Mouse (Mus musculus) cerebellum, adult 18-20 months (tissue): ENCODE data around the gene Myzap.
A peak's percentile ranks its signal among the peaks of the same experiment; 100 is the strongest.
"Not testable (repeated sequence)": the region's sequence is repeated elsewhere in the genome, so short reads cannot be mapped to it uniquely, and the experiment has no call there.

Source experiments
- DNase-seq, 2 experiments: peaks; one replicate each; pipeline ENCODE4 v3.0.0; 2021

Gene Myzap

DNA sequence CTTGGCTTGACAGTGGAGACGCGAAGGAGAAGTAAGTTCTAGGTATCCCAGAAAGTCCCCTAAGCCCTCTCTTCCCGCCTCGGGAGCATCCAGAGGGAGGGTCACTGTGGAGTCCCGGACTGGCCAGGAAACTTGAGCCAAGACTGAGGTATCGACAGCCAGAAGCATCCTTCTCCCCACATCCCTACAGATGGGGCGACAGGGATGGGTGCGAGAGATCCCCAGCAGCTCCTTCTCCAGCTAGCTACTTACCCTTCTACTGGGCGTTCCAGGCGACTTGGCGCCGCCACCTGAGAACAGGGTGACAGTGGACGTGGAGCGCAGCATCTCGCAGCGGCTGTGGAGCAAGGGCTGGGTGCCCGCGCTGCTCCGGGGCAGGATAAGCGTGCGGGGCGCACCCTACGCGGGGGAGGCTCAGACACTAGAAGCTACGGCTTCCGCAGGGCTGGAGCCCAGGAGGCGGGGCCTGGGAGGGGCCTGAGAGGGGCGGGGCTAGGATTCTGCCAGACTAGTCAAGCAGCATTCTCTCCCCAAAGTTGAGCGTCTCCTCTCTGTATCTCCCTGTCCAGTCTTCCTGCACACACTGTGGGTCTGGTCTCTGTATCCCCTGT, at the start of gene Myzap:
TSS of gene Myzap (minus strand) at position 423 of the 611 bp plus-strand sequence.
- peak; percentile 46 to 50 for DNase-seq

DNA sequence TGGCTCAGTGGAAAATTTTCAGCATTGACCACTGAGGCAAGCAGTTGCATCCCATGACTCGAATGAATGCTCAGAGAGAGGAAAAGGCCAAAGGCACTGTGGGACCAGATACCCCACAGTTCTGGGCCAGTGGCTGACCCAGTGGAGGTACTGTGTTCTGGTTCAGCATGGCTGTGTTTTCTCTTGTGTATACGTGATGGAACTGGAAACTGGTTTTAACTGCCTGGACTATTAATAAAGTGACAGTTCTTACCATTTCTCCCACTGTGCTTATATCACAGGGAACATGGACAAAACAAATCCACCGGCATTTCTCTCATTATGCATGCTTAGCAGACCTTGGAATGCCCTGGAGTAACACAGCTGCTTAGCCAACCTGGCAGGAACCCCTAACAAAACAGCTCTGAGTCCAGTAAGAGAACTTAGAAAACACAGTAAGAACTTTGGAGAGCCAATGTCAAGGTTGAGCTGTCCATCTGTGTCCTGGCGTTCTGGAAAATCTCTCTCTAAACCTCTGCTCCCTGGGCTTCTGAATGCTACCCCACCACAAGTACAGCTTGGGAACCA, 48.3 kb upstream of the Myzap start:
- DNase-seq: no peak

DNA sequence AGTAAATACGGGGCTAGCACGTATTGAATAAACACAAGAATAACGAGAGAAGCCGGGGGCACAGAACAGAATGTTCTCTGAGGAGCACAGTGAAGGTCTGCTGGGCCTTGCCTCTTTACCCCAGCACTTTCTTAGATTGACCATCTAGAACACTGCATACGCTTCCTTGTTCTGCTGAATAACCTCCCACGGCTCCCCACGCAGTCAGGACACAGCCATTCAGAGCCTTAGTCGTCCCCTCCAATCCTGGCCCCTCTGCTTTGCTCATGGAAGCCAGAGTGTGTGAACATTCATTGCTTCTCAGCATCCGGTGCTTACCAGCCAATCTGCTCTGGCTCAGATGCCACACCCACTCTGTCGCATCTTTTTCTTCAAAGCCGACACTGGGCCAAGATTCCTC, 46.0 kb upstream of the Myzap start:
- DNase-seq: no peak

DNA sequence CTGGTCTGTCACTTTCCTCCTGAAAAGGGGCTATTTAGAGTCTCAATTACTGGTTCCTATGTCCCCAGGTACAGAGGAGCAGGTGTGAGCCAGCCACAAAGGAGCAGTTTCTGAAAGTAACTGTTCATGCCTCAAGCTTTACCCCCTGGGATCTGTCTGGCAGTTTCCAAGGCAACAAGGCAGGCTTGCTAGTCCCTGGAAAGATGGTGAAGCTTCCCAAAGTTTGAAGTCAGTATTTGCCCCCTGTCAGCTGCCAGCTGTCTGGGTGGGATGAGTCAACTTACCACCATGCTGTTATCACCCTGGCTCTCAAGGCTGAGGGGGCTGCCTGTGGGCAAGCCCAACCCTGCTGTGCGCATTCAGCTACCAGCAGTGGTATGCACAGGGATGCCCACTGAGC, 44.7 kb upstream of the Myzap start:
- DNase-seq: no peak

DNA sequence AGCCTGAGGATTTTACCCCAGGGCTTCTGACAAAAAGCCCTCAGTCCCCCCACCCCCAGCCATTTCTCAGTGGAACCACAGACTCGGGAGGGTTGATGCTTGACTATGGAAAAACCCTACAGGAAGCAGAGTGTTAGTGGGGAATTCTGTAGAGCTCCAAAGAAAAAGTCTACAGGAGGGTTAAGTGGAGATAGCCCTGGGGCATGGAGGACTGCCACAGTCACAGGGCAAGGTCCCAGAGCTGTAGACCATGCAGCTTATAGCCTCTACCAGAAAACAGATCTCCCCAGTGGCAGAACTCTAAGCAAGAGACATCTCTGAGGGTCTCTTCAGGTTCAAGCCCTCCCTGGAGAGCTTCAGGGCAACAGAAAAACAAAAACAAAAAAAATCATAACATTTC, 43.5 kb upstream of the Myzap start:
- DNase-seq: no peak

GRCm38 (mm10) chr9:71634916-71635315, 42.8 kb upstream of the Myzap start:
- DNase-seq: no peak

GRCm38 (mm10) chr9:71628921-71629320, 36.8 kb upstream of the Myzap start:
- no peak for DNase-seq

DNA sequence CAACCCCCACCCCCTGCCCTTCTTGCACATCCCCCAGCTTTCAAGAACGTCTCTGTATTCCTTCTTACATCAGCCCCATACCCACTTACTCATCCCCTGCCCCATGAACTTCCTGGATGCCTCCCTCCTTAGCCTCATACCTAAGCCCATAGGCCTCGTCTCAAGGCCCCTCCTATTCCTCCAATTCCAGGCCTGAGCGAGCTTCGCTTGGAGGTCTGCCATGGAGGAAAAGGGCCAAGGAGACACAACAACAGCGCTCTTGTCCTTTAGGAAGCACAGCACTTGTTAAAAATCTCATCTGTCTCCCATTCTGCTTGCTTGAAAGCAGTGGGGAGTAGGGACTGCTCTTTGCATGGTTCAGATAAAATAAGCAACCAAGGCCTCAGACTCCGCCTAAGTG, 36.1 kb upstream of the Myzap start:
- no peak for DNase-seq

- DNase-seq: no peak
These were observed 33.8 kb upstream of the Myzap start for GRCm38 (mm10) chr9:71625961-71626360.

DNA sequence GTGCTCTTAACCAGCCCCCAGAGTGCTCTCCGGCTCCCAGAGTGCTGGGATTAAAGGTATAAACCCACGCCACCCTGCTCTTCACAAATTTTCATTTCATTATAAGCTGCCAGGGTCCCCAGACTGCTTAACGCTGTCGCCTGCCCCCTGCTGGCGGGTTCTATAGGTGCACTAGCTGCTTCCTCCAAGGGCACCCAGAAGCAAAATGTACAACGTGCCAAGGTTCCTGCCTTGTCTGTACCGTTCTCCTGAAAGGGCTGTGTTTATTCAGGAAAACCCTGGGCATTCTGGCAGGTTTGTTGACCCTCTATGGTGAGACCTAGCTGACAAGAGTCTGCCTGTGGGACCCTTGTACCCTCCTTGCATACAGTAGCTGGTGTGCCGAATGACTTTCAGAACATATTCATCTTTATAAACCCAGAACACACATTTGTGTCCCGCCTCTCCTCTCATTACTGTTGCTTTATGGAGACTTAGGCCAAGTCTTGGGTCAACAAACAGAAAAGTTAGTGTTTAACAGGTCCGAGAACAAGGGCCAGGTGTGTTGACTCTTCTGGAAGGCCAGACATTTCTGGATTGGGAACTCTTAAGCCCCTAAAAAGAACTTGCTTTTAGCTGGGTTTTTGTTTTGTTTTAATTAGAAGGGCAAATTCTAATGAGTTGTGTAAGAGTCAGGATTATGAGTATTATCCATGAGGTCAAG, 32.8 kb upstream of the Myzap start:
- DNase-seq: peak; percentile 45 to 54

GRCm38 (mm10) chr9:71623871-71624569, 31.9 kb upstream of the Myzap start:
- DNase-seq: peak; percentile 24 to 27

DNA sequence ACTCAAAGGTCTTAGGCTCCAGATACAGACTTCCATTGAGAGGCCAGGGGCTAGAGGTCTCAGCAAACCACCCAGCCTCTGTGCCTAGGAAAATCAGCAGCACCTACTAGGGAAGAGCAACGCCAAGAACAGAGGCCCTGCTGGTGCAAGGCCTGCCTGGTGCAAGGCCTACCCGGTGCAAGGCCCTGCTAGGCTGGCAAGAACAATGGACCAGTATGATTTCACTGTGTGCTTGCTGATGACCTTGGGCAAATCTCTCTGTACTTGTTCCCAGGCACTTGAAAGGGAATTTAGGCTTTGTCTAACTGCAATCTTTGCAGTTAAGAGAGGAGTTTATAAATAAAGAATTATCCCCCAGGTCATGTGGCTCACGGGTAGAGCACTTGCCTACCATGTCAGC, 30.4 kb upstream of the Myzap start:
- no peak for DNase-seq

DNA sequence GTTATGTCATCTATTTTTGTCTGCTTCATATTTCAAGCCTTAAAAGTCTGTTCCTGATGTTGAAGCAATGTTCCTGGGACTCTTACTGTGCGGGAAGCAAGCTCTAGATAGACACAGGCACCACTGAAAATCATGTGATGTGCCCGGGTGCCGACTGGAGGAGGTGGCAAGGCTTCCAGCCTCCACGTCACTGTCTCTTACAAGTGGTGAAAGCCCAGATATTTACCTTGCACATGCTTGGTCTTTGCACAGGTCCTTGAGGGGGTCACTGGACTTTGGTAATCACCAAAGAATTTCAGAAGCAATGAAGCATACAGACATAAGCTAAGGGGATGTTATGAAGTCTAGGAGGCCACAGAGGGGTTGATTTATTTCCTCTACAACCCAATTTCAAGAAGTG, 29.8 kb upstream of the Myzap start:
- DNase-seq: no peak

- not testable (repeated sequence) for DNase-seq
These were observed 28.0 kb upstream of the Myzap start for GRCm38 (mm10) chr9:71620116-71620515.

DNA sequence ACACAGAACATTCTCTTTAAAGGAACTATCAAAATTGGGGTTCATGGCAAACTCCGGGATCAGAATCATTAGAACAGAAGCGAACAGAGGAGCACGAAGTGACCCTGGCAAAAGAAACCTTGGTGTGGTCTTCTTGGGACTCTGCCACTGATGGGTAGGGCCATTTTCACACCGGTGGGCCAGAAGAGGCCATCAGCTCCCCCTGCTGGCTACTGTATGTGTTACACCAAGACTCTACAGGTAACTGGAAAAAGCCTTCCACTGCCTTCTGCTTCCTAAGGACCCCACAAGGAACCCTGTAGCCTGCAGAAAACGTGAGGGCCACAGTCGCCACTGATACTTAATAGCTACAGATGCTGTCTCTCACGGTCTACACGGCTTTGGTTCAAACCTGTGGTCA, 25.2 kb upstream of the Myzap start:
- DNase-seq: peak; percentile 7 to 34

GRCm38 (mm10) chr9:71616185-71616584, 24.0 kb upstream of the Myzap start:
- DNase-seq: peak; percentile 64 to 76

GRCm38 (mm10) chr9:71614643-71615042, 22.5 kb upstream of the Myzap start:
- no peak for DNase-seq

- DNase-seq: no peak
These were observed 20.8 kb upstream of the Myzap start for GRCm38 (mm10) chr9:71612981-71613380.

GRCm38 (mm10) chr9:71611876-71612275, 19.7 kb upstream of the Myzap start:
- no peak for DNase-seq

GRCm38 (mm10) chr9:71609010-71609409, 16.9 kb upstream of the Myzap start:
- DNase-seq: no peak

GRCm38 (mm10) chr9:71606296-71607057, 14.3 kb upstream of the Myzap start:
- no peak for DNase-seq

DNA sequence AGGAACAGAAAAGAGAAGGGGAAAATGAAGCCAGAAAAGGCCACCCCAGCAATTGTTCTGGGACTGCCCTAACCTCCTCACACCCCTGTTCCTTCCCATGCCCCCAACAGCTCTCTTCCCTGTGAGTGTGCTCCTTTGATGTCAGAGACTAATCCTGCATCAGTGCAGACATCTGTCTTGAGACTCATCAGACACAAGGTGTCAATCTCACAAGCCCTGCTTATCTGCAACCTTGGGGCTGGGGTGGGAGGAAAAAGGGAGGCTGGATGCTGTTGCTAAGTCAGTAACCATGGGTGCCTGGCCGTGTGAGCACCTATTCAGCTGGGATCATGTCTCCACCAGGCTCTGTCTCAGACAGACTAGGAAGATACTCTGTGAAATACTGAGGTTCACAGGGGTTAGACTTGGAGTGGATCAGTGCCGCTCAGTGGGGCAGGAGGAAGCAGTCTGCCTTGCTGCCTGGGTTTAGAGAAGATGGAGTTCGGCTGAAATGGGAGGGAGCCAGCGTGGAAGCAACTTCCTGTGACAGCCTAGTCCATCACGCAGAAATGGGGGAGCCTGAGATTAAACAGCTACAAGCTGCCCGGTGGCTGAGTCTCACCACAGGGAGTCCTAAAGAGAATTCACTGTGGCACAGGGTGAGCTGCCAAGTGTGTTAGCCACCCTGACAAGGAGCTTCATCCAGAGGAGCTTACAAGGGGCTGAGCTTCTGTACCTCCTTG, 12.9 kb upstream of the Myzap start:
- DNase-seq: no peak
